Mouse (Mus musculus): ENCODE measurements at regions not wholly inside any gene's neighbourhood (a gene's known extent, or its start where the extent isn't known, plus 50 kb on each side); places are given as distances from the start of the nearest gene placed in this dataset.

GRCm38 (mm10) chr14:25122971-25123535 is 335.9 kb upstream of the Zmiz1 start:
- Histone ChIP-seq H3K9ac (ENCODE audit: low read depth, low read length) (no peak overlapping the region), H3K4me2 (replicated peaks; ENCODE audit: low read depth, low read length) (no peak overlapping the region)
- no peak for ATAC-seq (ENCODE audit: low FRiP score)

GRCm38 (mm10) chr14:25123541-25124337 is 335.2 kb upstream of the Zmiz1 start:
- Histone ChIP-seq H3K4me2 (replicated peaks; ENCODE audit: low read depth, low read length) (no peak overlapping the region), H3K9me3 (ENCODE audit: control insufficient read depth, low read length) (no peaks in the 10 kb centered on the region), H3K27me3 (ENCODE audit: control insufficient read depth, insufficient read depth, low read length) (no peaks in the 10 kb centered on the region), H3K4me3 (ENCODE audit: low read depth, low read length) (no peak overlapping the region), H3K9ac (ENCODE audit: low read depth, low read length) (peak overlapping the region; percentile 27; the same call in 1 of the 2 replicates), H3K36me3 (ENCODE audit: control insufficient read depth, insufficient read depth, low read length) (no peaks in the 10 kb centered on the region), H3K4me1 (replicated peaks; ENCODE audit: control insufficient read depth, insufficient read depth, low read length) (peaks cover 12% of the 10 kb centered on the region), H3K27ac (ENCODE audit: low read depth, low read length) (peak overlapping the region; percentile 70)
- ATAC-seq (ENCODE audit: low FRiP score) (no peak), DNase-seq (ENCODE audit: low spot score) (no peak)
- 53% methylated on average over 18 of the region's 18 CpGs for WGBS

More at GRCm38 (mm10) chr14:25122971-25123535, 335.9 kb upstream of the Zmiz1 start:
- 86% methylated on average over 13 of the region's 13 CpGs for WGBS
- H3K4me3 ChIP-seq (ENCODE audit: low read depth, low read length), result no peak overlapping the region
- H3K36me3 ChIP-seq (ENCODE audit: control insufficient read depth, insufficient read depth, low read length), result no peaks in the 10 kb centered on the region
- no peaks in the 10 kb centered on the region for H3K27me3 ChIP-seq (ENCODE audit: control insufficient read depth, insufficient read depth, low read length)
- peak overlapping the region; percentile 70 for H3K27ac ChIP-seq (ENCODE audit: low read depth, low read length)
- no peaks in the 10 kb centered on the region for H3K9me3 ChIP-seq (ENCODE audit: control insufficient read depth, low read length)
- peaks cover 12% of the 10 kb centered on the region for H3K4me1 ChIP-seq (replicated peaks; ENCODE audit: control insufficient read depth, insufficient read depth, low read length)
- DNase-seq (ENCODE audit: low spot score), result no peak

- no peaks in the 10 kb centered on the region for H3K27me3 ChIP-seq (ENCODE audit: control insufficient read depth, insufficient read depth, low read length)
- no peak for ATAC-seq (ENCODE audit: low FRiP score)
These were observed 332.4 kb upstream of the Zmiz1 start for GRCm38 (mm10) chr14:25126544-25126943.

GRCm38 (mm10) chr14:25127544-25128159 is 331.3 kb upstream of the Zmiz1 start:
- no peak overlapping the region for H3K4me2 ChIP-seq (replicated peaks; ENCODE audit: low read depth, low read length)

More at GRCm38 (mm10) chr14:25126544-25126943, 332.4 kb upstream of the Zmiz1 start:
- no peak overlapping the region for H3K4me3 ChIP-seq (ENCODE audit: low read depth, low read length)
- H3K9me3 ChIP-seq (ENCODE audit: control insufficient read depth, low read length), result no peaks in the 10 kb centered on the region
- no peak overlapping the region for H3K9ac ChIP-seq (ENCODE audit: low read depth, low read length)
- peaks cover 12% of the 10 kb centered on the region for H3K4me1 ChIP-seq (replicated peaks; ENCODE audit: control insufficient read depth, insufficient read depth, low read length)
- DNase-seq (ENCODE audit: low spot score), result peak; percentile 22
- H3K4me2 ChIP-seq (replicated peaks; ENCODE audit: low read depth, low read length), result no peak overlapping the region
- peak overlapping the region; percentile 25; the same call in 1 of the 2 replicates for H3K27ac ChIP-seq (ENCODE audit: low read depth, low read length)
- no peaks in the 10 kb centered on the region for H3K36me3 ChIP-seq (ENCODE audit: control insufficient read depth, insufficient read depth, low read length)
- 44% methylated on average over 7 of the region's 7 CpGs for WGBS

GRCm38 (mm10) chr14:25128160-25128547 is 330.8 kb upstream of the Zmiz1 start:
- Histone ChIP-seq H3K4me3 (ENCODE audit: low read depth, low read length) (no peak overlapping the region), H3K4me1 (replicated peaks; ENCODE audit: control insufficient read depth, insufficient read depth, low read length) (peaks cover 12% of the 10 kb centered on the region), H3K27me3 (ENCODE audit: control insufficient read depth, insufficient read depth, low read length) (no peaks in the 10 kb centered on the region), H3K36me3 (ENCODE audit: control insufficient read depth, insufficient read depth, low read length) (no peaks in the 10 kb centered on the region), H3K9ac (ENCODE audit: low read depth, low read length) (no peak overlapping the region), H3K9me3 (ENCODE audit: control insufficient read depth, low read length) (no peaks in the 10 kb centered on the region), H3K4me2 (replicated peaks; ENCODE audit: low read depth, low read length) (no peak overlapping the region), H3K27ac (ENCODE audit: low read depth, low read length) (peak overlapping the region; percentile 70)
- ATAC-seq (ENCODE audit: low FRiP score) (no peak), DNase-seq (ENCODE audit: low spot score) (peak; percentile 38)
- 51% methylated on average over 6 of the region's 6 CpGs for WGBS

More at GRCm38 (mm10) chr14:25127544-25128159, 331.3 kb upstream of the Zmiz1 start:
- DNase-seq (ENCODE audit: low spot score), result peak; percentile 21
- ATAC-seq (ENCODE audit: low FRiP score), result peak; percentile 27; the same call in 1 of the 2 replicates
- Histone ChIP-seq H3K9ac (ENCODE audit: low read depth, low read length) (no peak overlapping the region), H3K4me3 (ENCODE audit: low read depth, low read length) (no peak overlapping the region), H3K4me1 (replicated peaks; ENCODE audit: control insufficient read depth, insufficient read depth, low read length) (peaks cover 12% of the 10 kb centered on the region), H3K27ac (ENCODE audit: low read depth, low read length) (peak overlapping the region; percentile 70), H3K36me3 (ENCODE audit: control insufficient read depth, insufficient read depth, low read length) (no peaks in the 10 kb centered on the region), H3K9me3 (ENCODE audit: control insufficient read depth, low read length) (no peaks in the 10 kb centered on the region), H3K27me3 (ENCODE audit: control insufficient read depth, insufficient read depth, low read length) (no peaks in the 10 kb centered on the region)
- 33% methylated on average over 14 of the region's 14 CpGs for WGBS

- H3K4me1 ChIP-seq (replicated peaks; ENCODE audit: control insufficient read depth, insufficient read depth, low read length), result no peaks in the 10 kb centered on the region
- H3K9ac ChIP-seq (ENCODE audit: low read depth, low read length), result no peak overlapping the region
- no peaks in the 10 kb centered on the region for H3K27me3 ChIP-seq (ENCODE audit: control insufficient read depth, insufficient read depth, low read length)
- ATAC-seq (ENCODE audit: low FRiP score) (no peak), DNase-seq (ENCODE audit: low spot score) (no peak)
- H3K27ac ChIP-seq (ENCODE audit: low read depth, low read length), result no peak overlapping the region
- H3K9me3 ChIP-seq (ENCODE audit: control insufficient read depth, low read length), result no peaks in the 10 kb centered on the region
- H3K4me2 ChIP-seq (replicated peaks; ENCODE audit: low read depth, low read length), result no peak overlapping the region
- H3K36me3 ChIP-seq (ENCODE audit: control insufficient read depth, insufficient read depth, low read length), result no peaks in the 10 kb centered on the region
- WGBS, result 78% methylated on average over 3 of the region's 3 CpGs
- no peak overlapping the region for H3K4me3 ChIP-seq (ENCODE audit: low read depth, low read length)
These were observed 323.6 kb upstream of the Zmiz1 start for GRCm38 (mm10) chr14:25135371-25135770.

GRCm38 (mm10) chr14:25137312-25137711 is 321.7 kb upstream of the Zmiz1 start:
- no peak overlapping the region for H3K27ac ChIP-seq (ENCODE audit: low read depth, low read length)
- H3K9me3 ChIP-seq (ENCODE audit: control insufficient read depth, low read length), result no peaks in the 10 kb centered on the region
- H3K4me3 ChIP-seq (ENCODE audit: low read depth, low read length), result no peak overlapping the region
- no peak overlapping the region for H3K9ac ChIP-seq (ENCODE audit: low read depth, low read length)
- no peaks in the 10 kb centered on the region for H3K4me1 ChIP-seq (replicated peaks; ENCODE audit: control insufficient read depth, insufficient read depth, low read length)
- no peak for DNase-seq (ENCODE audit: low spot score)
- WGBS, result 86% methylated on average over 8 of the region's 8 CpGs
- H3K27me3 ChIP-seq (ENCODE audit: control insufficient read depth, insufficient read depth, low read length), result no peaks in the 10 kb centered on the region
- H3K4me2 ChIP-seq (replicated peaks; ENCODE audit: low read depth, low read length), result no peak overlapping the region
- ATAC-seq (ENCODE audit: low FRiP score), result no peak
- no peaks in the 10 kb centered on the region for H3K36me3 ChIP-seq (ENCODE audit: control insufficient read depth, insufficient read depth, low read length)

GRCm38 (mm10) chr14:25138485-25138884 is 320.5 kb upstream of the Zmiz1 start:
- no peak overlapping the region for H3K4me3 ChIP-seq (ENCODE audit: low read depth, low read length)
- H3K4me2 ChIP-seq (replicated peaks; ENCODE audit: low read depth, low read length), result no peak overlapping the region
- no peaks in the 10 kb centered on the region for H3K36me3 ChIP-seq (ENCODE audit: control insufficient read depth, insufficient read depth, low read length)
- no peaks in the 10 kb centered on the region for H3K27me3 ChIP-seq (ENCODE audit: control insufficient read depth, insufficient read depth, low read length)
- ATAC-seq (ENCODE audit: low FRiP score) (no peak), DNase-seq (ENCODE audit: low spot score) (no peak)
- H3K4me1 ChIP-seq (replicated peaks; ENCODE audit: control insufficient read depth, insufficient read depth, low read length), result no peaks in the 10 kb centered on the region
- H3K27ac ChIP-seq (ENCODE audit: low read depth, low read length), result no peak overlapping the region
- H3K9me3 ChIP-seq (ENCODE audit: control insufficient read depth, low read length), result no peaks in the 10 kb centered on the region
- no peak overlapping the region for H3K9ac ChIP-seq (ENCODE audit: low read depth, low read length)
- WGBS, result 83% methylated on average over 3 of the region's 3 CpGs
